Mouse (Mus musculus) neural tube, embryonic 15.5 days (tissue): ENCODE data around the gene Vmn1r56. TPM values are rescaled to one million over a fixed set of nuclear protein-coding genes. Genes with fewer than 3 reads are reported as not detected.
"Not testable (repeated sequence)": the region's sequence is repeated elsewhere in the genome, so short reads cannot be mapped to it uniquely, and the experiment has no call there.

Experiments
- ATAC-seq: fragments of 200-750 bp; cut with Nextera tagmentation; 2 replicates; pipeline ENCODE4 v1.8.0; 2017; ENCODE audit warnings: mild to moderate bottlenecking, moderate TSS enrichment, moderate library complexity; ENCODE audit not compliant: low FRiP score
- H3K27ac ChIP-seq: fragments of 300-500 bp; sonication (generic); replicated peaks from 2 replicates; pipeline ENCODE4 v1.5.1; 2015; ENCODE audit warnings: mild to moderate bottlenecking, inconsistent platforms
- H3K27me3 ChIP-seq: fragments of 300-500 bp; sonication (generic); replicated peaks from 2 replicates; pipeline ENCODE4 v1.6.1; 2015; ENCODE audit warnings: inconsistent platforms
- H3K36me3 ChIP-seq: fragments of 300-500 bp; sonication (generic); 2 replicates; pipeline ENCODE4 v1.6.1; 2015; ENCODE audit warnings: inconsistent platforms
- H3K4me1 ChIP-seq: fragments of 300-500 bp; sonication (generic); 2 replicates; pipeline ENCODE4 v1.6.1; 2015; ENCODE audit warnings: inconsistent platforms
- H3K4me2 ChIP-seq: fragments of 300-500 bp; sonication (generic); 2 replicates; pipeline ENCODE4 v1.6.1; 2015; ENCODE audit warnings: inconsistent platforms, mild to moderate bottlenecking, moderate library complexity
- H3K4me3 ChIP-seq: fragments of 300-500 bp; sonication (generic); replicated peaks from 2 replicates; pipeline ENCODE4 v1.5.1; 2015; ENCODE audit warnings: mild to moderate bottlenecking, inconsistent platforms
- H3K9ac ChIP-seq: fragments of 300-500 bp; sonication (generic); replicated peaks from 2 replicates; pipeline ENCODE4 v1.6.1; 2015; ENCODE audit warnings: mild to moderate bottlenecking, inconsistent platforms
- H3K9me3 ChIP-seq: fragments of 300-500 bp; sonication (generic); replicated peaks from 2 replicates; pipeline ENCODE4 v1.6.1; 2016; ENCODE audit warnings: inconsistent platforms
- WGBS: fragments of 180-500 bp; shearing (Covaris S2); methylation state at CpG from one replicate; pipeline ENCODE4 v1.1.7; 2015; ENCODE audit warnings: mixed read lengths; 5-methylcytosine and 5-hydroxymethylcytosine counted together
- polyA plus RNA-seq: library from polyadenylated mRNA; unstranded; fragments of >200 nt; fragmentation: Nextera tagmentation; extraction: Ambion mirVana; gene quantifications from 2 replicates; pipeline ENCODE4 v1.2.1, GENCODE M21; 2015

Gene Vmn1r56
- polyA plus RNA-seq, result not detected in 2 replicates

- not testable (repeated sequence) for ATAC-seq, H3K4me1 ChIP-seq, H3K36me3 ChIP-seq
These were observed at the start of gene Vmn1r56 for GRCm38 (mm10) chr7:5196647-5197046. Gene Vmn1r56, minus strand, starts transcription at chr7:5196747.

GRCm38 (mm10) chr7:5218193-5218592 is 21.6 kb upstream of the Vmn1r56 start, which contains the start of gene Vmn1r57:
Gene Vmn1r57, plus strand, starts transcription at chr7:5218493.
- H3K9me3 ChIP-seq, H3K27ac ChIP-seq, H3K9ac ChIP-seq, H3K27me3 ChIP-seq, H3K4me2 ChIP-seq, H3K4me3 ChIP-seq, H3K36me3 ChIP-seq, ATAC-seq, H3K4me1 ChIP-seq: not testable (repeated sequence)
- 81% methylated on average over 1 of the region's 1 CpGs for whole genome bisulfite sequencing

More at GRCm38 (mm10) chr7:5196647-5197046, at the start of gene Vmn1r56:
- not testable (repeated sequence) for H3K4me2 ChIP-seq, H3K27ac ChIP-seq, H3K9me3 ChIP-seq, H3K27me3 ChIP-seq, H3K4me3 ChIP-seq, H3K9ac ChIP-seq

GRCm38 (mm10) chr7:5149570-5149969 is 47.0 kb downstream of the Vmn1r56 start, which contains the start of gene Vmn1r55:
Gene Vmn1r55, minus strand, starts transcription at chr7:5149670.
- not testable (repeated sequence) for H3K4me3 ChIP-seq, ATAC-seq, H3K4me2 ChIP-seq, H3K4me1 ChIP-seq, H3K36me3 ChIP-seq, H3K9me3 ChIP-seq, H3K27ac ChIP-seq, H3K27me3 ChIP-seq, H3K9ac ChIP-seq

Other genes starting within 250 kb of the Vmn1r56 start
- gene Sbk2, start 232.3 kb downstream of the Vmn1r56 start, polyA plus RNA-seq, result 0.14 TPM in 1 of 2 replicates, not detected in the other
- gene Sbk3, start 225.6 kb downstream of the Vmn1r56 start, polyA plus RNA-seq, result 0.32 and 0.35 TPM in 2 replicates
- gene Zfp579, start 200.6 kb downstream of the Vmn1r56 start, polyA plus RNA-seq, result 49.6 and 57.0 TPM in 2 replicates
- gene Zfp524, start 182.3 kb downstream of the Vmn1r56 start, polyA plus RNA-seq, result 7.3 and 9.9 TPM in 2 replicates
- 37.0 TPM in 2 replicates for gene Fiz1, start 182.1 kb downstream of the Vmn1r56 start, polyA plus RNA-seq
- 0.15 and 1.4 TPM in 2 replicates for gene Gm44973, start 181.3 kb downstream of the Vmn1r56 start, polyA plus RNA-seq
- 6.4 and 7.0 TPM in 2 replicates for gene Zfp865, start 176.4 kb downstream of the Vmn1r56 start, polyA plus RNA-seq
- 60.0 and 75.7 TPM in 2 replicates for gene Ccdc106, start 176.2 kb downstream of the Vmn1r56 start, polyA plus RNA-seq
- not detected in 2 replicates for gene 4632433K11Rik, start 162.6 kb downstream of the Vmn1r56 start, polyA plus RNA-seq
- gene Zfp784, start 158.3 kb downstream of the Vmn1r56 start, polyA plus RNA-seq, result 7.7 and 9.0 TPM in 2 replicates
- gene Zfp580, start 145.2 kb downstream of the Vmn1r56 start, polyA plus RNA-seq, result 90.7 and 101 TPM in 2 replicates
- gene U2af2, start 134.6 kb downstream of the Vmn1r56 start, polyA plus RNA-seq, result 94.2 and 105 TPM in 2 replicates
- 92.5 and 105 TPM in 2 replicates for gene Epn1, start 116.5 kb downstream of the Vmn1r56 start, polyA plus RNA-seq
- not detected in 2 replicates for gene Rfpl4, start 79.8 kb downstream of the Vmn1r56 start, polyA plus RNA-seq
- 0.47 and 0.60 TPM in 2 replicates for gene Rasl2-9, start 70.8 kb downstream of the Vmn1r56 start, polyA plus RNA-seq
- 0.05 and 0.13 TPM in 2 replicates for gene Vmn1r55, start 47.1 kb downstream of the Vmn1r56 start, polyA plus RNA-seq
- not detected in 2 replicates for gene Vmn1r57, start 21.7 kb upstream of the Vmn1r56 start, polyA plus RNA-seq
- not detected in 2 replicates for gene Gm5065, start 153.8 kb upstream of the Vmn1r56 start, polyA plus RNA-seq
- not detected in 2 replicates for gene Nlrp2, start 154.3 kb upstream of the Vmn1r56 start, polyA plus RNA-seq
- gene Vmn1r58, start 216.6 kb upstream of the Vmn1r56 start, polyA plus RNA-seq, result not detected in 2 replicates